Mouse (Mus musculus): ENCODE data around the gene Il1f8.
"Not testable (repeated sequence)": the region's sequence is repeated elsewhere in the genome, so short reads cannot be mapped to it uniquely, and the experiment has no call there.

Il1f8 gene

GRCm38 (mm10) chr2:24152861-24153260 is at the start of gene Il1f8:
Gene Il1f8, plus strand, starts transcription at chr2:24153161.
- no peak for DNase-seq (ENCODE audit: extremely low spot score, low spot score)

GRCm38 (mm10) chr2:24103619-24104289 is 49.2 kb upstream of the Il1f8 start:
- no peak for DNase-seq (ENCODE audit: extremely low spot score, low spot score)

GRCm38 (mm10) chr2:24109085-24109484 is 43.9 kb upstream of the Il1f8 start:
- no peak for DNase-seq (ENCODE audit: extremely low spot score, low spot score)

- DNase-seq (ENCODE audit: extremely low spot score, low spot score) = no peak
Observed at GRCm38 (mm10) chr2:24134373-24134772, 18.6 kb upstream of the Il1f8 start.

GRCm38 (mm10) chr2:24181683-24182331 is 28.8 kb downstream of the Il1f8 start:
- peak; percentile 46 for DNase-seq (ENCODE audit: extremely low spot score, low spot score)

GRCm38 (mm10) chr2:24182423-24183147 is 29.6 kb downstream of the Il1f8 start:
- DNase-seq (ENCODE audit: extremely low spot score, low spot score) = not testable (repeated sequence)

- not testable (repeated sequence) for DNase-seq (ENCODE audit: extremely low spot score, low spot score)
Observed at GRCm38 (mm10) chr2:24184092-24184491, 31.1 kb downstream of the Il1f8 start.

GRCm38 (mm10) chr2:24186176-24186575 is 33.2 kb downstream of the Il1f8 start, which contains the start of gene Il1f9:
Gene Il1f9, plus strand, starts transcription at chr2:24186476.
- no peak for DNase-seq (ENCODE audit: extremely low spot score, low spot score)

GRCm38 (mm10) chr2:24187585-24187984 is 34.6 kb downstream of the Il1f8 start:
- no peak for DNase-seq (ENCODE audit: extremely low spot score, low spot score)

GRCm38 (mm10) chr2:24188189-24188588 is 35.2 kb downstream of the Il1f8 start:
- DNase-seq (ENCODE audit: extremely low spot score, low spot score) = no peak

Measured in neural tube, embryonic 10.5 days (tissue).